Mouse (Mus musculus) heart, embryonic 13.5 days (tissue): ENCODE measurements around the gene Ankrd6. TPM values are rescaled to one million over a fixed set of nuclear protein-coding genes. Genes with fewer than 3 reads are reported as not detected.

Experiments used
- ATAC-seq: fragments of 200-750 bp; cut with Nextera tagmentation; 2 replicates; pipeline ENCODE4 v1.8.0; 2017; ENCODE audit warnings: moderate TSS enrichment; ENCODE audit not compliant: insufficient number of reproducible peaks, low FRiP score, low TSS enrichment; ENCODE audit errors: extremely low read depth
- H3K27ac ChIP-seq: fragments of 300-500 bp; sonication (generic); replicated peaks from 2 replicates; pipeline ENCODE4 v1.5.1; 2015; ENCODE audit warnings: moderate library complexity, mild to moderate bottlenecking, inconsistent platforms
- H3K27me3 ChIP-seq: fragments of 300-500 bp; sonication (generic); replicated peaks from 2 replicates; pipeline ENCODE4 v1.6.1; 2015; ENCODE audit warnings: mild to moderate bottlenecking, inconsistent platforms
- H3K36me3 ChIP-seq: fragments of 300-500 bp; sonication (generic); 2 replicates; pipeline ENCODE4 v1.6.1; 2015; ENCODE audit warnings: mild to moderate bottlenecking, inconsistent platforms
- H3K4me1 ChIP-seq: fragments of 300-500 bp; sonication (generic); 2 replicates; pipeline ENCODE4 v1.6.1; 2015; ENCODE audit warnings: inconsistent platforms
- H3K4me2 ChIP-seq: fragments of 300-500 bp; sonication (generic); 2 replicates; pipeline ENCODE4 v1.6.1; 2015; ENCODE audit warnings: inconsistent platforms, mild to moderate bottlenecking, moderate library complexity
- H3K4me3 ChIP-seq: fragments of 300-500 bp; sonication (generic); 2 replicates; pipeline ENCODE4 v1.5.1; 2015; ENCODE audit warnings: moderate library complexity, mild to moderate bottlenecking, inconsistent platforms
- H3K9ac ChIP-seq: fragments of 300-500 bp; sonication (generic); 2 replicates; pipeline ENCODE4 v1.6.1; 2015; ENCODE audit warnings: inconsistent platforms, mild to moderate bottlenecking, moderate library complexity
- H3K9me3 ChIP-seq: fragments of 300-500 bp; sonication (generic); 2 replicates; pipeline ENCODE4 v1.6.1; 2016; ENCODE audit warnings: inconsistent platforms
- WGBS: fragments of 180-500 bp; shearing (Covaris S2); methylation state at CpG from one replicate; pipeline ENCODE4 v1.1.7; 2015; ENCODE audit warnings: mixed read lengths; 5-methylcytosine and 5-hydroxymethylcytosine counted together
- polyA plus RNA-seq: library from polyadenylated mRNA; unstranded; fragments of >200 nt; fragmentation: Nextera tagmentation; extraction: Ambion mirVana; gene quantifications from 2 replicates; pipeline ENCODE4 v1.2.1, GENCODE M21; 2015

The Ankrd6 gene
- polyA plus RNA-seq, 1 experiment from 2014 or later: 4.2 TPM

GRCm38 (mm10) chr4:32923436-32923835 lies 27.2 kb downstream of the Ankrd6 start:
- Histone ChIP-seq H3K27ac (no peak overlapping the region; the same call in 1 of the 2 replicates), H3K36me3 (no peaks in the 10 kb centered on the region), H3K9ac (peak overlapping the region; percentile 37), H3K4me1 (peaks cover 23% of the 10 kb centered on the region), H3K4me2 (peak overlapping the region; percentile 53), H3K9me3 (no peaks in the 10 kb centered on the region), H3K27me3 (no peaks in the 10 kb centered on the region), H3K4me3 (peak overlapping the region; percentile 20)
- WGBS: 4% methylated on average over 10 of the region's 10 CpGs
- ATAC-seq: no peak

GRCm38 (mm10) chr4:32922871-32923270 lies 27.8 kb downstream of the Ankrd6 start:
- no peak overlapping the region for H3K4me3 ChIP-seq
- H3K36me3 ChIP-seq: no peaks in the 10 kb centered on the region
- no peak for ATAC-seq
- H3K9me3 ChIP-seq: no peaks in the 10 kb centered on the region
- peaks cover 23% of the 10 kb centered on the region for H3K4me1 ChIP-seq
- 89% methylated on average over 1 of the region's 1 CpGs for WGBS
- no peak overlapping the region for H3K9ac ChIP-seq
- H3K27ac ChIP-seq: no peak overlapping the region; the same call in 1 of the 2 replicates
- peak overlapping the region; percentile 53 for H3K4me2 ChIP-seq
- no peaks in the 10 kb centered on the region for H3K27me3 ChIP-seq

GRCm38 (mm10) chr4:32920863-32921262 lies 29.8 kb downstream of the Ankrd6 start:
- WGBS: 77% methylated on average over 7 of the region's 7 CpGs

GRCm38 (mm10) chr4:32918571-32918970 lies 32.1 kb downstream of the Ankrd6 start:
- Histone ChIP-seq H3K9ac (no peak overlapping the region), H3K4me1 (peaks cover 30% of the 10 kb centered on the region), H3K4me2 (no peak overlapping the region), H3K9me3 (no peaks in the 10 kb centered on the region), H3K36me3 (no peaks in the 10 kb centered on the region), H3K27me3 (no peaks in the 10 kb centered on the region), H3K27ac (no peak overlapping the region), H3K4me3 (no peak overlapping the region)
- WGBS: 57% methylated on average over 5 of the region's 5 CpGs
- no peak for ATAC-seq

More at GRCm38 (mm10) chr4:32920863-32921262, 29.8 kb downstream of the Ankrd6 start:
- Histone ChIP-seq H3K4me1 (peaks cover 34% of the 10 kb centered on the region), H3K27ac (no peak overlapping the region), H3K27me3 (no peaks in the 10 kb centered on the region), H3K36me3 (no peaks in the 10 kb centered on the region), H3K4me2 (no peak overlapping the region), H3K4me3 (no peak overlapping the region), H3K9me3 (no peaks in the 10 kb centered on the region), H3K9ac (no peak overlapping the region)
- ATAC-seq: no peak

GRCm38 (mm10) chr4:32916689-32917385 lies 33.8 kb downstream of the Ankrd6 start:
- WGBS: 49% methylated on average over 6 of the region's 6 CpGs
- ATAC-seq: peak; percentile 75; the same call in 1 of the 2 replicates
- H3K27ac ChIP-seq: no peak overlapping the region

GRCm38 (mm10) chr4:32915928-32916327 lies 34.7 kb downstream of the Ankrd6 start:
- no peak overlapping the region for H3K27ac ChIP-seq

More at GRCm38 (mm10) chr4:32916689-32917385, 33.8 kb downstream of the Ankrd6 start:
- H3K9ac ChIP-seq: no peak overlapping the region
- peaks cover 30% of the 10 kb centered on the region for H3K4me1 ChIP-seq
- H3K4me3 ChIP-seq: no peak overlapping the region
- H3K4me2 ChIP-seq: no peak overlapping the region
- no peaks in the 10 kb centered on the region for H3K27me3 ChIP-seq
- no peaks in the 10 kb centered on the region for H3K9me3 ChIP-seq
- no peaks in the 10 kb centered on the region for H3K36me3 ChIP-seq

GRCm38 (mm10) chr4:32909996-32910395 lies 40.6 kb downstream of the Ankrd6 start:
- H3K4me1 ChIP-seq: peaks cover 55% of the 10 kb centered on the region
- no peaks in the 10 kb centered on the region for H3K9me3 ChIP-seq
- no peak overlapping the region; the same call in 1 of the 2 replicates for H3K27ac ChIP-seq
- 86% methylated on average over 1 of the region's 1 CpGs for WGBS
- no peaks in the 10 kb centered on the region for H3K36me3 ChIP-seq
- H3K4me3 ChIP-seq: no peak overlapping the region
- peak overlapping the region; percentile 24; the same call in 1 of the 2 replicates for H3K4me2 ChIP-seq
- no peak for ATAC-seq
- H3K9ac ChIP-seq: no peak overlapping the region
- H3K27me3 ChIP-seq: no peaks in the 10 kb centered on the region

More at GRCm38 (mm10) chr4:32915928-32916327, 34.7 kb downstream of the Ankrd6 start:
- Histone ChIP-seq H3K4me1 (peaks cover 30% of the 10 kb centered on the region), H3K9me3 (no peaks in the 10 kb centered on the region), H3K9ac (no peak overlapping the region), H3K4me3 (no peak overlapping the region), H3K36me3 (no peaks in the 10 kb centered on the region), H3K4me2 (peak overlapping the region; percentile 3; the same call in 1 of the 2 replicates), H3K27me3 (no peaks in the 10 kb centered on the region)
- 52% methylated on average over 8 of the region's 8 CpGs for WGBS
- no peak for ATAC-seq

GRCm38 (mm10) chr4:32909241-32909979 lies 41.2 kb downstream of the Ankrd6 start:
- Histone ChIP-seq H3K4me1 (peaks cover 56% of the 10 kb centered on the region), H3K4me3 (no peak overlapping the region), H3K27ac (no peak overlapping the region; the same call in 1 of the 2 replicates), H3K27me3 (no peaks in the 10 kb centered on the region), H3K36me3 (no peaks in the 10 kb centered on the region), H3K4me2 (peak overlapping the region; percentile 24), H3K9me3 (no peaks in the 10 kb centered on the region), H3K9ac (no peak overlapping the region)
- 58% methylated on average over 3 of the region's 3 CpGs for WGBS
- ATAC-seq: peak; percentile 81; the same call in 1 of the 2 replicates

- no peaks in the 10 kb centered on the region for H3K27me3 ChIP-seq
- WGBS: 64% methylated on average over 3 of the region's 3 CpGs
- no peak for ATAC-seq
- H3K9ac ChIP-seq: no peak overlapping the region
- H3K4me3 ChIP-seq: no peak overlapping the region
- no peaks in the 10 kb centered on the region for H3K36me3 ChIP-seq
- no peaks in the 10 kb centered on the region for H3K9me3 ChIP-seq
- no peak overlapping the region for H3K27ac ChIP-seq
- H3K4me2 ChIP-seq: no peak overlapping the region
- peaks cover 61% of the 10 kb centered on the region for H3K4me1 ChIP-seq
These were observed 43.0 kb downstream of the Ankrd6 start for GRCm38 (mm10) chr4:32907631-32908030.

GRCm38 (mm10) chr4:32906627-32907026 lies 44.0 kb downstream of the Ankrd6 start:
- H3K4me2 ChIP-seq: peak overlapping the region; percentile 40
- 15% methylated on average over 6 of the region's 6 CpGs for whole genome bisulfite sequencing
- ATAC-seq: peak; percentile 55; the same call in 1 of the 2 replicates

GRCm38 (mm10) chr4:32905913-32906312 lies 44.7 kb downstream of the Ankrd6 start:
- no peak overlapping the region for H3K9ac ChIP-seq
- peaks cover 56% of the 10 kb centered on the region for H3K4me1 ChIP-seq
- 90% methylated on average over 2 of the region's 2 CpGs for WGBS
- no peaks in the 10 kb centered on the region for H3K9me3 ChIP-seq
- no peaks in the 10 kb centered on the region for H3K27me3 ChIP-seq
- no peak overlapping the region for H3K4me2 ChIP-seq
- ATAC-seq: no peak
- no peak overlapping the region for H3K4me3 ChIP-seq
- H3K27ac ChIP-seq: peak overlapping the region; percentile 75
- H3K36me3 ChIP-seq: no peaks in the 10 kb centered on the region

More at GRCm38 (mm10) chr4:32906627-32907026, 44.0 kb downstream of the Ankrd6 start:
- Histone ChIP-seq H3K27ac (peak overlapping the region; percentile 75), H3K9me3 (no peaks in the 10 kb centered on the region), H3K4me3 (no peak overlapping the region), H3K4me1 (peaks cover 56% of the 10 kb centered on the region), H3K27me3 (no peaks in the 10 kb centered on the region), H3K9ac (no peak overlapping the region), H3K36me3 (no peaks in the 10 kb centered on the region)
